Mouse (Mus musculus): ENCODE data around the gene Olr1. TPM values are rescaled to one million over a fixed set of nuclear protein-coding genes. Genes with fewer than 3 reads are reported as not detected.
"Not testable (repeated sequence)": the region's sequence is repeated elsewhere in the genome, so short reads cannot be mapped to it uniquely, and the experiment has no call there.

The Olr1 gene
- polyA plus RNA-seq, 2 experiments from 2014 or later, result 0.12 TPM; not detected in 1

- ATAC-seq, result no peak
Observed at GRCm38 (mm10) chr6:129510120-129510911, 3.4 kb upstream of the Olr1 start.

- ATAC-seq, result no peak
Observed at GRCm38 (mm10) chr6:129503471-129503870, 3.5 kb downstream of the Olr1 start.

DNA sequence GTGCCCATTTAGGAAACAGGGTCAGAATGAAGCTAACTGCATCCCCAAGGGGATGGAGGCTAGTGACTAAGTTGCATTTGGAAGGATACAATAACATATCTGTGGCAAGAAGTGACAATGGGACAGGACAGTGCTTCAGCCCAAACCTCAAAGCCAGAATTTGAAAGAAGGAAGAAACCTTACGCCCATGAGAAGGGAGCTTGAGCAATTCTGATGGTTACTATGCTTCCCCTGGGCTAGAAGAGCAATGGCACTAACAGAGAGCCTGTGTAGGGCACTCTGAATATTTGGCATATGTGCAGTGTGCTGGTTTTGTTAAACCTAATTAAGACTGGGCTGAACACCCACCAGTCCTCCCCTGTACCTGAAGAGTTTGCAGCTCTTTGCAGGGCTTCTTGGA lies 7.4 kb downstream of the Olr1 start:
- ATAC-seq, result not testable (repeated sequence)

- ATAC-seq, result no peak
Observed at GRCm38 (mm10) chr6:129497345-129498218, 9.4 kb downstream of the Olr1 start.

DNA sequence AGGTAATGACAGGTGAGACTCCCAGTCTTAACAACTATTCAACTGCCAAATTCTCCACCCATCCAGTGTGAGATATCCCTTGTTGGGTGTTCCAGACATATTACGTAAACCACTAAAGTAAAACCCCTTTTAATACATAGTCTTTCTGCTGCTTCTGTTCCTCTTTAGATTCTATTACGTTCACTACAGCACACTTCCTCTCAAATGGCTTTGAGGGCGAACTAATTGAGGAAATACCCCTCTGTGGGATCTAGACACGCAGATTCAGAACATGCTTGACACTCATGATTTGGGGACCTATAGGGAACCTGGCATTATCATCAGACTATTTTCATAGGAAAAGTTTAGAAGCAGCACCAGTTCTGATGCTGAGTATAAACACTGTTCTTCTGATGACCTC lies 12.0 kb downstream of the Olr1 start:
- no peak for ATAC-seq

DNA sequence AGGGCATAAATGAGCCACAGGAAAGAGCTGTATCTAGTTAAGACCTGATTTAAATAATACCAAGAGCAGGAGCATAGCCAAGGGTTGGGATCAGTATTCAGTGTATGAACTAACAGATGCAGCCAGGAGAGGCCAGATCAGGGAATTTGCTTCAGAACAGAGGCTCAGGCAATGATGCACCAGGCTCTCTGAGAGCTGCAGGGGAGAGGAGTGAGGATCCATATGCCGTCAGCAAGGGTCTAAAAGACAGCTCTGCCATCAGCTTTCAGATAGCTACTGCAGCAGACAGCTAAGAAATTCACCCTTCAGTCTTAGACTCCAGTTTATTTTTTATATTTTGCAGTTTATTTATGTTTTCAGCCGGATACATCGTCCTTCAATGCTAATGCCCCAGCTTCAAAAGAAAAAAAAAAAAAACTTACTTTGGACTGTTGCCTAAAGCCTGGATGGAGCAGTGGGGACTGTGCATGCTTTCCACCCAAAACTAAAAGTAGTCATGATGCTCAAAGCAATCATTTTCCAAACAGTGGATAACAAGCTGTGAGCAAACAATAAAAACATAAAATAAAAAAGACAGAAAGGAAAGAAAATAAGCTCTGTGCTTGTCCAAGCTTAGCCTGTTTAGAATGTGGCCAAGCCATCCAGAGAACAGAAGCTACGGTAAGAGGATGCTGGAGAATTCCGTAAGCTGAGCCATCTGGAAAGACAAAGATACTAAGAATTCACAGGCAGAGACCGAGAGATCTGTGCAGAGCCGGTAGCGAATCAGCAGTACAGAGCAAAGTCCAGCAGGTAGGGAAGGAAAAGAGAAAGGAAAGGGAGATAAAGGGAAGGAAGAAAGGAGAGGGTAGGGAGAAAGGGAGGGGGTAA lies 26.6 kb downstream of the Olr1 start:
- ATAC-seq, result no peak

- peak; percentile 52 for ATAC-seq
Observed at GRCm38 (mm10) chr6:129476404-129477126, 30.4 kb downstream of the Olr1 start.

DNA sequence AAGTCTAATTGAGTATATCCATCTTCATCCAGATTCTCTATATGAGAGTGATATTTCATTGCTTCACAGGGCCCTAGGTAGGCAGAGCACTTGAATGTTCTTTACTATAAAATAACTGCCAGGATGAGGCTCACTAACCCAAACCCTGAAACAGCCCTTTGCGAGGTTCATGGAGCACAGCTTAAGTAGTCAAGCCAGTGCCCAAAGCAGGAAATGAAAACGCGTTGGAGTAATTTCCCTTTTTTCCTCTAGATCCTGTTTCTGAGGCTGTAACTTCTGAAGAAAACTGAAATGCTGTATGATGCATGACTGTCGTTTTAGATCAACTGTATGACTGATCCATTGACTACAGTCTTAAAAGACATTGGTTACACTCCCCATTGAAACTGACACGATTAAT lies 34.3 kb downstream of the Olr1 start:
- no peak for ATAC-seq

GRCm38 (mm10) chr6:129471386-129471785 lies 35.6 kb downstream of the Olr1 start:
- ATAC-seq, result no peak

- no peak for ATAC-seq
Observed at GRCm38 (mm10) chr6:129451411-129452039, 55.4 kb downstream of the Olr1 start, which contains the start of gene Clec1a. Clec1a (minus strand) TSS chr6:129452000.

- ATAC-seq, result no peak
Observed at GRCm38 (mm10) chr6:129449743-129450142, 57.2 kb downstream of the Olr1 start.

GRCm38 (mm10) chr6:129438033-129438432 lies 68.9 kb downstream of the Olr1 start:
- ATAC-seq, result no peak

GRCm38 (mm10) chr6:129436025-129436424 lies 70.9 kb downstream of the Olr1 start:
- no peak for ATAC-seq

Other genes with a start within 250 kb of the Olr1 start
- 100 to 1,000 TPM; 233 to 245 TPM for gene Cd69, start 231.7 kb downstream of the Olr1 start, polyA plus RNA-seq (2017; shearing (Covaris generic))
- gene 4922502D21Rik, start 175.4 kb downstream of the Olr1 start, polyA plus RNA-seq (2017; shearing (Covaris generic)), result not detected
- under 1 TPM; 0.44 to 0.61 TPM for gene Clec12a, start 164.5 kb downstream of the Olr1 start, polyA plus RNA-seq (2017; shearing (Covaris generic))
- gene Clec12b, start 121.3 kb downstream of the Olr1 start, polyA plus RNA-seq (2017; shearing (Covaris generic)), result not detected
- gene Clec1b, start 109.9 kb downstream of the Olr1 start, polyA plus RNA-seq (2017; shearing (Covaris generic)), result under 1 TPM in 1 of 2 experiments, not detected in 1; 0.71 TPM
- not detected for gene Clec9a, start 98.3 kb downstream of the Olr1 start, polyA plus RNA-seq (2017; shearing (Covaris generic))
- gene Clec1a, start 55.2 kb downstream of the Olr1 start, polyA plus RNA-seq (2017; shearing (Covaris generic)), result not detected
- gene Tmem52b, start 5.4 kb upstream of the Olr1 start, polyA plus RNA-seq (2017; shearing (Covaris generic)), result not detected
- 1 to 10 TPM; 4.5 to 8.8 TPM for gene Gabarapl1, start 26.0 kb upstream of the Olr1 start, polyA plus RNA-seq (2017; shearing (Covaris generic))
- not detected for gene Klre1, start 70.7 kb upstream of the Olr1 start, polyA plus RNA-seq (2017; shearing (Covaris generic))
- under 1 TPM in 1 of 2 experiments, not detected in 1; 0.70 TPM for gene Klrd1, start 84.6 kb upstream of the Olr1 start, polyA plus RNA-seq (2017; shearing (Covaris generic))
- gene Klrk1, start 116.7 kb upstream of the Olr1 start, polyA plus RNA-seq (2017; shearing (Covaris generic)), result 1 to 10 TPM in 1 of 2 experiments, under 1 TPM in 1; 0.41 to 1.2 TPM
- not detected for gene Klrc3, start 136.2 kb upstream of the Olr1 start, polyA plus RNA-seq (2017; shearing (Covaris generic))
- under 1 TPM in 1 of 2 experiments, not detected in 1; 0.20 TPM for gene Klrc2, start 153.5 kb upstream of the Olr1 start, polyA plus RNA-seq (2017; shearing (Covaris generic))
- under 1 TPM in 1 of 2 experiments, not detected in 1; 0.82 TPM for gene Klrc1, start 171.8 kb upstream of the Olr1 start, polyA plus RNA-seq (2017; shearing (Covaris generic))
- gene Klri1, start 210.0 kb upstream of the Olr1 start, polyA plus RNA-seq (2017; shearing (Covaris generic)), result not detected
- gene Klri2, start 233.3 kb upstream of the Olr1 start, polyA plus RNA-seq (2017; shearing (Covaris generic)), result not detected

All from activated CD4-positive, CD25-positive, alpha-beta regulatory T cell, adult 4 months (primary cell).